Mouse (Mus musculus): ENCODE results near the gene Fam168a. TPM values are rescaled to one million over a fixed set of nuclear protein-coding genes. Genes with fewer than 3 reads are reported as not detected.
A peak's percentile ranks its signal among the peaks of the same experiment; 100 is the strongest.

The Fam168a gene
- polyA plus RNA-seq, 1 experiment from 2014 or later, result 53.8 TPM

GRCm38 (mm10) chr7:100762726-100763125, 56.3 kb downstream of the Fam168a start:
- H3K4me2 ChIP-seq (replicated peaks; ENCODE audit: low read depth, low read length), result no peak overlapping the region
- no peak overlapping the region for H3K27ac ChIP-seq (ENCODE audit: low read depth, low read length)
- H3K9me3 ChIP-seq (ENCODE audit: control insufficient read depth, low read length), result no peaks in the 10 kb centered on the region; the same call in 1 of the 2 replicates
- H3K4me3 ChIP-seq (ENCODE audit: low read length), result no peak overlapping the region
- ATAC-seq (ENCODE audit: low FRiP score, low TSS enrichment), result no peak
- H3K9ac ChIP-seq (ENCODE audit: low read depth, low read length), result no peak overlapping the region
- H3K36me3 ChIP-seq (ENCODE audit: control insufficient read depth, insufficient read depth, low read length), result no peaks in the 10 kb centered on the region
- H3K4me1 ChIP-seq (ENCODE audit: control insufficient read depth, insufficient read depth, low read length), result no peaks in the 10 kb centered on the region
- H3K27me3 ChIP-seq (ENCODE audit: control insufficient read depth, insufficient read depth, low read length), result no peaks in the 10 kb centered on the region

- Histone ChIP-seq H3K4me1 (ENCODE audit: control insufficient read depth, insufficient read depth, low read length) (no peaks in the 10 kb centered on the region), H3K27me3 (ENCODE audit: control insufficient read depth, insufficient read depth, low read length) (no peaks in the 10 kb centered on the region), H3K9ac (ENCODE audit: low read depth, low read length) (no peak overlapping the region), H3K27ac (ENCODE audit: low read depth, low read length) (no peak overlapping the region), H3K4me2 (replicated peaks; ENCODE audit: low read depth, low read length) (no peak overlapping the region), H3K36me3 (ENCODE audit: control insufficient read depth, insufficient read depth, low read length) (no peaks in the 10 kb centered on the region), H3K9me3 (ENCODE audit: control insufficient read depth, low read length) (no peaks in the 10 kb centered on the region), H3K4me3 (ENCODE audit: low read length) (no peak overlapping the region)
- ATAC-seq (ENCODE audit: low FRiP score, low TSS enrichment), result no peak
- 43% methylated on average over 3 of the region's 3 CpGs for WGBS
These were observed 61.1 kb downstream of the Fam168a start for GRCm38 (mm10) chr7:100767568-100767967.

- ATAC-seq (ENCODE audit: low FRiP score, low TSS enrichment), result no peak
- Histone ChIP-seq H3K27ac (ENCODE audit: low read depth, low read length) (no peak overlapping the region), H3K27me3 (ENCODE audit: control insufficient read depth, insufficient read depth, low read length) (no peaks in the 10 kb centered on the region), H3K4me1 (ENCODE audit: control insufficient read depth, insufficient read depth, low read length) (no peaks in the 10 kb centered on the region), H3K9ac (ENCODE audit: low read depth, low read length) (no peak overlapping the region), H3K4me2 (replicated peaks; ENCODE audit: low read depth, low read length) (no peak overlapping the region), H3K4me3 (ENCODE audit: low read length) (no peak overlapping the region), H3K9me3 (ENCODE audit: control insufficient read depth, low read length) (no peaks in the 10 kb centered on the region), H3K36me3 (ENCODE audit: control insufficient read depth, insufficient read depth, low read length) (no peaks in the 10 kb centered on the region)
- WGBS, result 95% methylated on average over 3 of the region's 3 CpGs
These were observed 61.6 kb downstream of the Fam168a start for GRCm38 (mm10) chr7:100768009-100768408.

- no peak for ATAC-seq (ENCODE audit: low FRiP score, low TSS enrichment)
- Histone ChIP-seq H3K9me3 (ENCODE audit: control insufficient read depth, low read length) (no peaks in the 10 kb centered on the region), H3K27ac (ENCODE audit: low read depth, low read length) (no peak overlapping the region), H3K27me3 (ENCODE audit: control insufficient read depth, insufficient read depth, low read length) (no peaks in the 10 kb centered on the region), H3K4me1 (ENCODE audit: control insufficient read depth, insufficient read depth, low read length) (no peaks in the 10 kb centered on the region), H3K4me3 (ENCODE audit: low read length) (no peak overlapping the region), H3K4me2 (replicated peaks; ENCODE audit: low read depth, low read length) (no peak overlapping the region), H3K9ac (ENCODE audit: low read depth, low read length) (no peak overlapping the region), H3K36me3 (ENCODE audit: control insufficient read depth, insufficient read depth, low read length) (no peaks in the 10 kb centered on the region)
- WGBS, result 86% methylated on average over 7 of the region's 7 CpGs
These were observed 63.2 kb downstream of the Fam168a start for GRCm38 (mm10) chr7:100769534-100770083.

- no peak overlapping the region for H3K27ac ChIP-seq (ENCODE audit: low read depth, low read length)
- H3K9me3 ChIP-seq (ENCODE audit: control insufficient read depth, low read length), result no peaks in the 10 kb centered on the region
- H3K4me2 ChIP-seq (replicated peaks; ENCODE audit: low read depth, low read length), result no peak overlapping the region
- no peak overlapping the region for H3K9ac ChIP-seq (ENCODE audit: low read depth, low read length)
- no peaks in the 10 kb centered on the region for H3K4me1 ChIP-seq (ENCODE audit: control insufficient read depth, insufficient read depth, low read length)
- no peaks in the 10 kb centered on the region for H3K27me3 ChIP-seq (ENCODE audit: control insufficient read depth, insufficient read depth, low read length)
- no peaks in the 10 kb centered on the region for H3K36me3 ChIP-seq (ENCODE audit: control insufficient read depth, insufficient read depth, low read length)
- 87% methylated on average over 2 of the region's 2 CpGs for WGBS
- H3K4me3 ChIP-seq (ENCODE audit: low read length), result no peak overlapping the region
- ATAC-seq (ENCODE audit: low FRiP score, low TSS enrichment), result no peak
These were observed 64.4 kb downstream of the Fam168a start for GRCm38 (mm10) chr7:100770669-100771341.

GRCm38 (mm10) chr7:100774189-100774588, 67.8 kb downstream of the Fam168a start:
- no peak overlapping the region for H3K4me2 ChIP-seq (replicated peaks; ENCODE audit: low read depth, low read length)
- no peak overlapping the region for H3K9ac ChIP-seq (ENCODE audit: low read depth, low read length)
- no peaks in the 10 kb centered on the region for H3K36me3 ChIP-seq (ENCODE audit: control insufficient read depth, insufficient read depth, low read length)
- no peak for ATAC-seq (ENCODE audit: low FRiP score, low TSS enrichment)
- WGBS, result 90% methylated on average over 1 of the region's 1 CpGs
- no peaks in the 10 kb centered on the region for H3K9me3 ChIP-seq (ENCODE audit: control insufficient read depth, low read length)
- H3K4me1 ChIP-seq (ENCODE audit: control insufficient read depth, insufficient read depth, low read length), result no peaks in the 10 kb centered on the region
- H3K4me3 ChIP-seq (ENCODE audit: low read length), result no peak overlapping the region
- H3K27me3 ChIP-seq (ENCODE audit: control insufficient read depth, insufficient read depth, low read length), result no peaks in the 10 kb centered on the region
- H3K27ac ChIP-seq (ENCODE audit: low read depth, low read length), result no peak overlapping the region

GRCm38 (mm10) chr7:100775810-100776209, 69.4 kb downstream of the Fam168a start:
- WGBS, result 88% methylated on average over 1 of the region's 1 CpGs
- no peak for ATAC-seq (ENCODE audit: low FRiP score, low TSS enrichment)
- H3K27ac ChIP-seq (ENCODE audit: low read depth, low read length), result no peak overlapping the region
- no peaks in the 10 kb centered on the region for H3K36me3 ChIP-seq (ENCODE audit: control insufficient read depth, insufficient read depth, low read length)
- no peaks in the 10 kb centered on the region for H3K4me1 ChIP-seq (ENCODE audit: control insufficient read depth, insufficient read depth, low read length)
- no peaks in the 10 kb centered on the region for H3K9me3 ChIP-seq (ENCODE audit: control insufficient read depth, low read length)
- H3K27me3 ChIP-seq (ENCODE audit: control insufficient read depth, insufficient read depth, low read length), result no peaks in the 10 kb centered on the region
- H3K9ac ChIP-seq (ENCODE audit: low read depth, low read length), result no peak overlapping the region
- no peak overlapping the region for H3K4me3 ChIP-seq (ENCODE audit: low read length)
- H3K4me2 ChIP-seq (replicated peaks; ENCODE audit: low read depth, low read length), result no peak overlapping the region

- Histone ChIP-seq H3K9ac (ENCODE audit: low read depth, low read length) (no peak overlapping the region), H3K4me1 (ENCODE audit: control insufficient read depth, insufficient read depth, low read length) (0 out of 2 replicates have a peak, but pooled peaks cover 3% of the 10 kb centered on the region), H3K4me2 (replicated peaks; ENCODE audit: low read depth, low read length) (no peak overlapping the region), H3K36me3 (ENCODE audit: control insufficient read depth, insufficient read depth, low read length) (no peaks in the 10 kb centered on the region), H3K27ac (ENCODE audit: low read depth, low read length) (no peak overlapping the region), H3K4me3 (ENCODE audit: low read length) (no peak overlapping the region), H3K27me3 (ENCODE audit: control insufficient read depth, insufficient read depth, low read length) (no peaks in the 10 kb centered on the region), H3K9me3 (ENCODE audit: control insufficient read depth, low read length) (no peaks in the 10 kb centered on the region)
- 87% methylated on average over 7 of the region's 7 CpGs for WGBS
- no peak for ATAC-seq (ENCODE audit: low FRiP score, low TSS enrichment)
These were observed 73.8 kb downstream of the Fam168a start for GRCm38 (mm10) chr7:100780192-100780591.

- H3K27ac ChIP-seq (ENCODE audit: low read depth, low read length), result no peak overlapping the region
- no peak overlapping the region for H3K4me3 ChIP-seq (ENCODE audit: low read length)
- no peaks in the 10 kb centered on the region for H3K27me3 ChIP-seq (ENCODE audit: control insufficient read depth, insufficient read depth, low read length)
- H3K36me3 ChIP-seq (ENCODE audit: control insufficient read depth, insufficient read depth, low read length), result no peaks in the 10 kb centered on the region
- no peak overlapping the region for H3K9ac ChIP-seq (ENCODE audit: low read depth, low read length)
- 42% methylated on average over 2 of the region's 2 CpGs for WGBS
- 0 out of 2 replicates have a peak, but pooled peaks have one; percentile 60 for ATAC-seq (ENCODE audit: low FRiP score, low TSS enrichment)
- H3K9me3 ChIP-seq (ENCODE audit: control insufficient read depth, low read length), result no peaks in the 10 kb centered on the region
- H3K4me2 ChIP-seq (replicated peaks; ENCODE audit: low read depth, low read length), result no peak overlapping the region
- 0 out of 2 replicates have a peak, but pooled peaks cover 3% of the 10 kb centered on the region for H3K4me1 ChIP-seq (ENCODE audit: control insufficient read depth, insufficient read depth, low read length)
These were observed 78.2 kb downstream of the Fam168a start for GRCm38 (mm10) chr7:100784650-100785049.
